Mouse (Mus musculus): Measurements from ENCODE around the gene Oaf.

Gene Oaf

GRCm38 (mm10) chr9:43225481-43225880 lies 14.2 kb downstream of the Oaf start:
- DNase-seq (ENCODE audit: low read depth): no peak

DNA sequence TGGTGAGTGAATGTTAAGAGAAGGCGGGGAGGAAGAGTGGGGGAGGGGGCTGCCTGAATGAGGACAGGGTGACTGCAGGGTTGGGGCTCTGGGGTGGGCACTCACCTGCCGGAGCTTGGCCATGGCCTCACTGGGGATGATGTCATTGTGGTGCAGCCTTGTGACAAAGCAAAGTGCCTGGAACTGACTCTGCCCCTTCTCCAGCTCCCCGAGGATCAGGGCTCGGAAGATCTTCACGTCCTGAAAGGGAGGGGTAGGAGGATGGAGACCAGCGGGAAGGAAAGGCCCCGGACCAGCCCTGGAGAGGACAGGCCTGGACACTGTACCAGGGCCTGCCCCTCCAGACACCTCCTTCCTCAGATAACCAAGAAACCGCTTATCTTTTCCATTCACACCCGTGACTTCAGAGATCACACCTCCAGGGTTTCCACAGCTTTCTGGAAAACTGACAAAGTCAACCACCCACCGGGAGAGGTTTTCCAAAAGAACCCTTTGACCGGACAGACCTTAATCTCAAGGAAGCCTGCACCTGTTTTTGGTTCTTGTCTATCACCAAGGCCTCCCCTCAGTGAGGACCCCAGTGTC lies 14.8 kb downstream of the Oaf start:
- no peak for DNase-seq (ENCODE audit: low read depth)

DNA sequence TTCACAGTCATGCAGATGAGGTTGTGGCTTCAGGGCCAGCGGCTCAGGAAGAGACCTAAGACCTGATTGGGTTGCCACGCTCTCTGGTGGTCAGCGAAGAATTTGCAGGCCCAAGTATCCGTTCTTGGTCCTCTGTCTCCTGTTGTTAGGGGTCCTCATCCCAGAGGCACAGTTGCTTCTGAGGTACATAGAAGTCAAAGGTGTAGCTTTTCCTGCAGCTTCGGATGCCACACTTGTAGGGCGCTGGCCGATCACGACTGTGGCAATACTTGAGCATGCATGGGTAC lies 17.3 kb downstream of the Oaf start:
- DNase-seq (ENCODE audit: low read depth): no peak

DNA sequence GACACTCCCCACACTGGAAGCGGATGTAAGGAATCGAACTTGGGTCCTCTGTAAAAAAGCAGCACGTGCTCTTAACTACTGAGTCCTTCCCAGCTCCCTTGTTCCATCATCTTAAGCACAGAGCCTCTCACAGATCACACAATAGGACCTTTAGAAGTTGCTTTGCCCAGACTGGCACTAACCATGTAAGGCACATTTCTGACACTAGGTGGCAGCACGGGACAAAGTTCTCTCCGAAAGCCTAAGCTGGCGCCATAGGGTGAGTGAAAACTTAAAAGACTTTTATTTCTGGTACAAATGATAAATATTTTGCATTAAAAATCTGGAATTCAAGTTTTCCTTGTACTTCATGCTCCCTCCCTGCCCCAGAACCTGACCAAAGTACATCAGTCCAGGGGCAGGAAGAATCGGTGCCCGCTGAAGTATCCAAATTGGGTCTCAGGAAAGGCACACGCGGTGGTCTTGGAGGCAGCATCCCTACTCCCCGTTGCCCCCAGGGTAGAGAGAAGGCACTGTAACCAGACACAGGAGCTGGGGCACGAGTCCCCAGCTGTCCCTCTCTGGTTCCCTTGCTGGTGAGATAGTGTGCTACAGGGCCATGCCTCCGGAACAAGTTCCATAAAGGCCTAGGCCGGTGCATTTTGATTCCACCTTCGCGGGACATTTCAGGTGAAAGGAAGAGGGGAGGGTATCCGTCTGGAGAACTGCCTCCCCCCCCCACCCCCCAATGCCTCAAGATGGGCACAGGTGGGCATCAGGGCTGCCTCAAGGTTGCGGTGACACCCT lies 17.9 kb downstream of the Oaf start:
- peak; percentile 91 for DNase-seq (ENCODE audit: low read depth)

GRCm38 (mm10) chr9:43210771-43211450 lies 28.8 kb downstream of the Oaf start:
- peak; percentile 72 for DNase-seq (ENCODE audit: low read depth)

DNA sequence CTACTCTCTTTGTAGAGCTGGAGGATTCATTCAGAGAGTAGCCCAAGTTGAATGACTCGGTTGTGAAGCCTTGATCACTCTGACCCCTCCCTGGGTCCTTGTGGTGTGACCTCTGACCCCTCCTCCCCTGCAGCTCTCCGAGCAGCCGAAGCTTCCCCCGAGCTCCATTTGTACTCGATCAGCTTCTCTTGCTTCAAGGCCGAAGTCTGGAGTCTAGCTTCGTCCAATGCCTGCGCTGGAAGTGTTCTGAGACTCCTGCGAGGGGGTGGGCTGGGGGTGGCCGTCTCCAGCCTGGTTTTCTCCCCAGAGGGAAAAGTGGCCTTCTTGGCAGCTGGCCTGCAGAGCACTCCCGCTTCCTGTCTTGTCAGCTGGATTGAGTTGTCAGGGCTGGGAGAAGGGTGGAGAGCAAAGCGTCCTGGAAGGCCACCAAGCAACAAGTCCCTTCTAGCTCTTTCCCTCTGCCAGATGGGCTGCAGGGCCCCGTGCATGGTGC lies 29.5 kb downstream of the Oaf start, which contains the start of gene Pou2f3:
Gene Pou2f3, minus strand, starts transcription at position 180 of the 493 bp plus-strand sequence.
- DNase-seq (ENCODE audit: low read depth): no peak

GRCm38 (mm10) chr9:43206022-43206390 lies 33.7 kb downstream of the Oaf start:
- no peak for DNase-seq (ENCODE audit: low read depth)

- no peak for DNase-seq (ENCODE audit: low read depth)
Observed at GRCm38 (mm10) chr9:43205343-43206021, 34.2 kb downstream of the Oaf start.

- no peak for DNase-seq (ENCODE audit: low read depth)
Observed at GRCm38 (mm10) chr9:43200212-43200611, 39.5 kb downstream of the Oaf start.

GRCm38 (mm10) chr9:43194001-43194400 lies 45.7 kb downstream of the Oaf start:
- DNase-seq (ENCODE audit: low read depth): no peak

DNA sequence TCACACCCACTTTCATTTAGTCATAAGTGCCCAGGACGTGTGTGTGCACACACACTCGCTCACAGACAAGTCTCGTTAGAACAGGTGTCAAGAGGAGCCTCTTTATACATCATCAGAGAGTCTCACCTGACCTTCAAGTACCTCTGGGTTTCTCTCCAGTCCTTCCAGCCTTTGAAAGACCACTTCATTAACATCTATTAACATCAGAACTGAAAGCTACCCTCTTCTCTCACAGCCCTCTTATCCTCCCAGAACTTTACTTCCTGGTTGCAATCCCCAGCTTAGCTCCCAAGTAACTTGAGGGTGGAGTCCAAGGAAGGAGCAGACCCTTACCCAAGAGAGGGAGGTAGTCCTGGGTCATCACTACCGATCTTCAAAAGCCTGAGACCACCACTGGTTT lies 48.1 kb downstream of the Oaf start:
- DNase-seq (ENCODE audit: low read depth): no peak

GRCm38 (mm10) chr9:43189021-43189356 lies 50.7 kb downstream of the Oaf start:
- DNase-seq (ENCODE audit: low read depth): no peak

- no peak for DNase-seq (ENCODE audit: low read depth)
Observed at GRCm38 (mm10) chr9:43188309-43189020, 51.2 kb downstream of the Oaf start.

DNA sequence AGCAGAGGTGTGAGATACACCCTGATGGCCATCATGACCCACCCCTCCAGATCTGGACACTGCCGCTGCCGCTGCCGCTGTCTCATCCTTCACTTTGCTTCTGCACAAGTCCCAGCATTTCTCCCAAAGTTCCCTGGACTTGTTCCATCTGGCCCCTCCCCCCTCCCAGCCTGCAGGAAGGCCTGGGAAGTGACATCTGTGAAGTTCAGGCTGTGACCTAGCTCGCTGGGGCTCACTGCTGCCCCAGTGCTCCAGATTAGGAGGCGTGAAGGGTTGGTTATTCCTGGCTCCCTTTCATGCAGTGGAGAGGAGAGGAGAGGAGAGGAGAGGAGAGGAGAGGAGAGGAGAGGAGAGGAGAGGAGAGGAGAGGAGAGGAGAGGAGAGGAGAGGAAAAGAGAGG lies 60.1 kb downstream of the Oaf start:
- no peak for DNase-seq (ENCODE audit: low read depth)

DNA sequence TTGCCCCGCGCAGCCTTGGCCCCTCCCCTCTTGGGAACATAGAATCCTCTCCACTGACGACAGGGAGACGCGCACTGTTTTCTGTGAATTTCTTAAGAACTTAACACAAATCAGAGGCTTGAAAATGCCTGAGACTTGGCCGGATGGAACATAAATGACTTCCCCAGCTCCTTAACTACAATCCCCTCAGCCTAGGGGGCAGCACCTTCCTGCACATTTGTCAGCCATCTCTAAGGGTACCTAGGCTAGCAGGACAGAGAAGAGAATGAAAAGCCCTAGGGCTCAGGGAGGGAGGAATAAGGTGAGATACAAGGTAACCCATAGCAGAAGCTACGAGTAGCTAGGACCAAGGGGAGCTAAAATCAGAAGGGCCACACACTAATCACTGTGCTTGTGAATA lies 61.5 kb downstream of the Oaf start:
- no peak for DNase-seq (ENCODE audit: low read depth)

Measured in NIH3T3 (cell line).